Mouse (Mus musculus) liver, postnatal 0 days (tissue): Measurements from ENCODE around the gene Gm3453.
"Not testable (repeated sequence)": the region's sequence is repeated elsewhere in the genome, so short reads cannot be mapped to it uniquely, and the experiment has no call there.

ENCODE experiments used
- CTCF ChIP-seq: sonication (generic); IDR thresholded peaks from 2 replicates; pipeline ENCODE4 v1.5.1; 2016; ENCODE audit warnings: antibody characterized with exemption, low read depth
- EP300 ChIP-seq: IDR thresholded peaks from 2 replicates; pipeline ENCODE4 v1.6.1; 2016; ENCODE audit warnings: antibody characterized with exemption, low read depth, mild to moderate bottlenecking

DNA sequence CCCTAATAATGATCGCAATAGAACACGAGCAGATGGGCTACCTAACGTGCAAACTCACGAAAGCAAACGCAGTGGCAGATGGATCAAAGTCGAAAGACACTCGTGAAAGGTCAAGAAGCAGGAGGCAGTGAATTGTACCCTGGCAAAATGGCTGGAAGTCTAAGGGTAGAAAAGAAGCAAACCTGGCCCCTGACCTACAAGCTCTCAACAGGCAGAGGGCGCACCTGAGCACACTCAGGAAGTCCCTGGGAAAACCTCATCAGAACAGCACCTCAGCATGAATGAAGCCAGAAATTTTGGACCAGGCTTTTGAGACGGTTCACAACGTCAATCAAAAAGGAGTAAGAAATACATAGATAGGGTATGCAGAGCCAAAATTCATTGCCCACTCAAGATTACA, 18.5 kb downstream of the Gm3453 start:
- peak; percentile 7; the same call in 1 of the 2 replicates for TF ChIP-seq CTCF
- not testable (repeated sequence) for TF ChIP-seq EP300
